Mouse (Mus musculus): ENCODE data around the gene 1700001K19Rik. TPM values are rescaled to one million over a fixed set of nuclear protein-coding genes. Genes with fewer than 3 reads are reported as not detected.
A peak's percentile ranks its signal among the peaks of the same experiment; 100 is the strongest.

1700001K19Rik gene
- not detected in 2 replicates for polyA plus RNA-seq (2015; fragmentation: Nextera tagmentation; extraction: Ambion mirVana)

DNA sequence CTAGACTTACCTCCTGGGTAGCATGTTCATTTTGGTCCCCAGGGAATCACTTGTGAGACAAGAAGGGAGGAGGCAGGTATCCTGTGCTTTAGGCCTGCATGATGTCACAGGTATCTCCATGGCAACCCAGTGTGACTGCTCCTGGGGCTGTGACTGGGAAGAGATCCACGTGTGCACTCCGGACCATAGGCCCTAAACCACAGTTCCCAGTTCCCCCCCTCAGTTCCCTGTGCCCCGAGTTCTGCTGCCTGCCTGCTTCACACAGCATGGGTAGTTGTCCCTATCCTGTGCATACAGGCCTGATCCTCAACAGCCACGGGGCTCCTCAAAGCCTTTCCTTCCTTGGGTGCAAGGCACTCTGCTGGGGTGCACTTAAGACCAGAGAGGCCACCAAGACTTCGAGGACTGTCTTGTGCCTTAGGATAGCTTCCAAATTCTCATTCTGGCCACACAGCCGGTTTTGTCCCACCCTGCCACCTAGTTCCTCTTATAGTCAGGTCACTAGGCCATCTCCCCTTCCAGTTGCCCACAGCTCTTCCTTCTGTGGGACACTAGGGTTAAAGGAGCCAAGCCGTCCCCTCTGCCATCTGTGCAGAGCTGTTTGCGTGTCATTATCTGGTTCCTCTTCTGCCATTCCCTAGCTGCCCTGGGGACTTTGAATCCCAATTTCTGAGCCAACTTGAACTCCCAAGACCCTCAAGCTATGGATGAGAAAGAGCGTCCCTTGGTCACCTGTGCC lies at the start of gene 1700001K19Rik:
1700001K19Rik (minus strand) TSS at position 59 of the 739 bp plus-strand sequence.
- Histone ChIP-seq H3K36me3 (ENCODE audit: control insufficient read depth, insufficient read depth) (no peaks in the 10 kb centered on the region; the same call in 1 of the 2 replicates), H3K27ac (ENCODE audit: low read length) (no peak within 1 kb of the TSS), H3K4me2 (ENCODE audit: low read depth, low read length) (no peak within 1 kb of the TSS), H3K4me3 (ENCODE audit: low read depth, low read length) (no peak within 1 kb of the TSS), H3K9ac (ENCODE audit: low read depth, low read length) (no peak within 1 kb of the TSS), H3K27me3 (ENCODE audit: control insufficient read depth, insufficient read depth, low read depth, low read length) (no peaks in the 10 kb centered on the region), H3K4me1 (ENCODE audit: control insufficient read depth, low read depth, low read length) (no peaks in the 10 kb centered on the region), H3K9me3 (replicated peaks; ENCODE audit: control insufficient read depth, low read length) (no peaks in the 10 kb centered on the region)
- 44% methylated on average over 9 of the region's 9 CpGs for WGBS (ENCODE audit: insufficient replicate concordance)
- no peak for ATAC-seq (ENCODE audit: low read depth)

DNA sequence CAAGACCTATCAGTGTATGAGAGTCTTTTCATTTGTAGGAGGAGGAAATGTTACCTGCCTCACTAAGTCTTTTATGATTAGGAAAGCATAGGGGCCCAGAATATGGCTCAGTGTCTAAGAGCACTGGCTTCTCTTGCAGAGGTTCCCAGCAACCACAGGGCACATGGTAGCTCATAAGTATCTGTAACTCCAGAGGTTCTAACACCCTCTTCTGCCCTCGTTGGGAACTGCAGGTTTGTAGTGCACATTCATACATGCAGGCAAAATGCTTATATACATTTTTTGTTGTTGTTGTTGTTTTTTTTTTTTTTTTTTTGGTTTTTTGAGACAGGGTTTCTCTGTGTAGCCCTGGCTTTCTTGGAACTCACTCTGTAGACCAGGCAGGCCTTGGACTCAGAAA lies 44.0 kb upstream of the 1700001K19Rik start:
- 32% methylated on average over 1 of the region's 1 CpGs for WGBS (ENCODE audit: insufficient replicate concordance)
- Histone ChIP-seq H3K4me2 (ENCODE audit: low read depth, low read length) (no peak overlapping the region), H3K27ac (ENCODE audit: low read length) (no peak overlapping the region), H3K4me3 (ENCODE audit: low read depth, low read length) (no peak overlapping the region), H3K27me3 (ENCODE audit: control insufficient read depth, insufficient read depth, low read depth, low read length) (no peaks in the 10 kb centered on the region), H3K9me3 (replicated peaks; ENCODE audit: control insufficient read depth, low read length) (no peaks in the 10 kb centered on the region), H3K9ac (ENCODE audit: low read depth, low read length) (no peak overlapping the region), H3K36me3 (ENCODE audit: control insufficient read depth, insufficient read depth) (no peaks in the 10 kb centered on the region), H3K4me1 (ENCODE audit: control insufficient read depth, low read depth, low read length) (no peaks in the 10 kb centered on the region; the same call in 1 of the 2 replicates)
- ATAC-seq (ENCODE audit: low read depth), result no peak

DNA sequence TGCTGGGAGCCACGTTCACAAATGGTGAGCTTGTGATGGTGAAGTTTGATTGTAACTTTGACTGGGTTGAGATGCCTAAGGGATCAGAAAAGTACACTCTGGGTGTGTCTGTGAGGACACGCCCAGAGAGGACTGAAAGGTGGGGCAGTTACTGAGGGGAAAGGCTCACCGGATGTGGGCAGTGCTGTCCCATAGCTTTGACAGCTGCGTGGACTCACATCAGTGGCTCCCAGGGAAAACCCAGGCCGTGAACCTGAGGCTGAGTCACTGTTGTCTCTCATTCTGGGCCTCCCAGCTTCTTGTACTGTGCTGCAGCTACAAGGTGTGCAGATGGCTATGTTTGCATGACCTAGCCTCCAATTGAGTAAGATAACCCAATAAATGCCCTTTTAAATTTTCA lies 43.1 kb upstream of the 1700001K19Rik start:
- no peak overlapping the region for H3K4me3 ChIP-seq (ENCODE audit: low read depth, low read length)
- no peak overlapping the region for H3K4me2 ChIP-seq (ENCODE audit: low read depth, low read length)
- no peak for ATAC-seq (ENCODE audit: low read depth)
- no peaks in the 10 kb centered on the region for H3K36me3 ChIP-seq (ENCODE audit: control insufficient read depth, insufficient read depth)
- WGBS (ENCODE audit: insufficient replicate concordance), result 37% methylated on average over 5 of the region's 5 CpGs
- H3K27me3 ChIP-seq (ENCODE audit: control insufficient read depth, insufficient read depth, low read depth, low read length), result no peaks in the 10 kb centered on the region
- H3K9ac ChIP-seq (ENCODE audit: low read depth, low read length), result no peak overlapping the region
- H3K27ac ChIP-seq (ENCODE audit: low read length), result no peak overlapping the region
- H3K9me3 ChIP-seq (replicated peaks; ENCODE audit: control insufficient read depth, low read length), result no peaks in the 10 kb centered on the region
- H3K4me1 ChIP-seq (ENCODE audit: control insufficient read depth, low read depth, low read length), result no peaks in the 10 kb centered on the region; the same call in 1 of the 2 replicates

DNA sequence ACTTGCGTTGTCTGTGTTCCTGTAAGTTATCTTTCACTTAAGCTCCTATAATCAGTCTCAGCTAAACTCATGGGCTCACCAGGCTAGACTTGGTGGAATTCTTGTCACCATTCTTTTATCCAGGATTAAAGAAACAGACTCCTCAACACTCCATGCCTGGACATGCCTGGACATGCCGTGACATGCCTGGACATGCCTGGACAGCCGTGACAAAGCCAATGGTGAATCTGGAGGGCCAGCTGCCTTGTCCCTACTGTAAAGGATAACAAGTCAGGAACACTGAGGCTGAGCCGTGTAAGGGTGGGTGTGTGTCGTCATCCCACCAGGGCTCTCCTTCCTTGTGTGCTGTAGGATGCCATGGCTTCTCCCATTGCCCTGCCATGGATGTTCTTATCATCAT lies 42.6 kb upstream of the 1700001K19Rik start:
- Histone ChIP-seq H3K4me1 (ENCODE audit: control insufficient read depth, low read depth, low read length) (no peaks in the 10 kb centered on the region; the same call in 1 of the 2 replicates), H3K4me2 (ENCODE audit: low read depth, low read length) (no peak overlapping the region), H3K9me3 (replicated peaks; ENCODE audit: control insufficient read depth, low read length) (no peaks in the 10 kb centered on the region), H3K4me3 (ENCODE audit: low read depth, low read length) (no peak overlapping the region), H3K9ac (ENCODE audit: low read depth, low read length) (no peak overlapping the region), H3K36me3 (ENCODE audit: control insufficient read depth, insufficient read depth) (no peaks in the 10 kb centered on the region), H3K27ac (ENCODE audit: low read length) (no peak overlapping the region), H3K27me3 (ENCODE audit: control insufficient read depth, insufficient read depth, low read depth, low read length) (no peaks in the 10 kb centered on the region; the same call in 1 of the 2 replicates)
- 76% methylated on average over 5 of the region's 5 CpGs for WGBS (ENCODE audit: insufficient replicate concordance)
- ATAC-seq (ENCODE audit: low read depth), result no peak

DNA sequence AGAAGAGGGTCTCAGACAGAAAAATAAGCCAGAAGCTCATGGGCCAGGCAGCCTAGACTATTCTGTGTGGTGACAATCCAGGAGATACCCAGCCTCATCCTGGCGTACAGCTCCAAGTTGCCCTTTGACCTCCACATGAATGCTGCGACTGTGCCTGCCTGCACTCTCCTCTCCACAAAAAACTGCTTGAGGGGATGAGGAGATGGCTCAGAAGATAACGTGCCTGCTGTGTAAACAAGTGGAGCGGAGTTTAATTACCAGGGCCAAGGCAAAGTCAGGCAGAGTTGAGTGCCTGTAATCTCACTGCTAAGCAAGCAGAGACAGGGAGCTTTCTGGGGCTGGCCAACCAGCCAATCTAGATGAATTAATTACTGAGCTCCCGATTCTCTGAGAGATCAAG lies 33.6 kb upstream of the 1700001K19Rik start:
- WGBS (ENCODE audit: insufficient replicate concordance), result 30% methylated on average over 5 of the region's 5 CpGs
- Histone ChIP-seq H3K36me3 (ENCODE audit: control insufficient read depth, insufficient read depth) (no peaks in the 10 kb centered on the region), H3K27me3 (ENCODE audit: control insufficient read depth, insufficient read depth, low read depth, low read length) (peaks cover 10% of the 10 kb centered on the region), H3K9ac (ENCODE audit: low read depth, low read length) (no peak overlapping the region), H3K27ac (ENCODE audit: low read length) (no peak overlapping the region), H3K4me1 (ENCODE audit: control insufficient read depth, low read depth, low read length) (no peaks in the 10 kb centered on the region), H3K4me3 (ENCODE audit: low read depth, low read length) (no peak overlapping the region), H3K4me2 (ENCODE audit: low read depth, low read length) (no peak overlapping the region), H3K9me3 (replicated peaks; ENCODE audit: control insufficient read depth, low read length) (peaks cover 5% of the 10 kb centered on the region; the same call in 1 of the 2 replicates)
- no peak for ATAC-seq (ENCODE audit: low read depth)

DNA sequence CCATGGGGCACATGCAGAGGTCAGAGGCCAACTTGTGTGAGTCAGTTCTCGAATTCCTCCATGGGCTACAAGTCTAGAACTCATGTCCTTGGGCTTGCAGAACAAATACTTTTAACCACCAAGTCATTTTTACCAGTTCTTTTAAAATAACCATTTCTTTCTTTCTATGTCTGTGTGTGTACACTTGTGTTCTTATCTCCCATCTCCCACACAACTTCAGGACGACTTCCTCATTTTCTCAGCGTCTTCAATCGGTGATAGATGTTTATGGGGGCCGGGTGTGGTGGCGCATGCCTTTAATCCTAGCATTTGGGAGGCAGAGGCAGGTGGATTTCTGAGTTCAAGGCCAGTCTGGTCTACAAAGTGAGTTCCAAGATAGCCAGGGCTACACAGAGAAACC lies 31.8 kb upstream of the 1700001K19Rik start:
- no peaks in the 10 kb centered on the region for H3K36me3 ChIP-seq (ENCODE audit: control insufficient read depth, insufficient read depth)
- H3K4me1 ChIP-seq (ENCODE audit: control insufficient read depth, low read depth, low read length), result no peaks in the 10 kb centered on the region
- peaks cover 9% of the 10 kb centered on the region for H3K27me3 ChIP-seq (ENCODE audit: control insufficient read depth, insufficient read depth, low read depth, low read length)
- H3K4me2 ChIP-seq (ENCODE audit: low read depth, low read length), result no peak overlapping the region
- peaks cover 5% of the 10 kb centered on the region; the same call in 1 of the 2 replicates for H3K9me3 ChIP-seq (replicated peaks; ENCODE audit: control insufficient read depth, low read length)
- H3K9ac ChIP-seq (ENCODE audit: low read depth, low read length), result no peak overlapping the region
- no peak for ATAC-seq (ENCODE audit: low read depth)
- H3K27ac ChIP-seq (ENCODE audit: low read length), result no peak overlapping the region
- WGBS (ENCODE audit: insufficient replicate concordance), result 33% methylated on average over 6 of the region's 6 CpGs
- no peak overlapping the region for H3K4me3 ChIP-seq (ENCODE audit: low read depth, low read length)

DNA sequence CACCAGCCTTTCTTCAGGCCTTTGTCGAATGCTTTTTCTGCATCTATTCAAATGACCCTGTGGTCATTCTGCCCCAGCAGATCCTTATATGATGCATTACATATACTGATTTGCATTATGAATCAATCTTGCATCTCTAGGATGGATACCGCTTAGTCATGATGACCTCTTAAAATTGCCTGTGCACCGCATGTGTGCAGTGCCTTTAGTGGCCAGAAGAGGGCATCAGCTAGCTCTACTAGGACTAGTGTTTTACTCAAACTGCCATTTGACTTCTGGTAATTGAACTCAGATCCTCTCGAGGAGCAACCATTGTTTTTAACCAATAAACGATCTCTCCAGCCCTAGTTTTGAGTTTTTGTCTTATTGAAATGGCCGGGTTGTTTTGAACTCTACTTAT lies 31.4 kb upstream of the 1700001K19Rik start:
- Histone ChIP-seq H3K4me2 (ENCODE audit: low read depth, low read length) (no peak overlapping the region), H3K4me1 (ENCODE audit: control insufficient read depth, low read depth, low read length) (no peaks in the 10 kb centered on the region), H3K27me3 (ENCODE audit: control insufficient read depth, insufficient read depth, low read depth, low read length) (peaks cover 6% of the 10 kb centered on the region), H3K36me3 (ENCODE audit: control insufficient read depth, insufficient read depth) (no peaks in the 10 kb centered on the region), H3K9me3 (replicated peaks; ENCODE audit: control insufficient read depth, low read length) (peaks cover 5% of the 10 kb centered on the region; the same call in 1 of the 2 replicates), H3K27ac (ENCODE audit: low read length) (no peak overlapping the region), H3K9ac (ENCODE audit: low read depth, low read length) (no peak overlapping the region), H3K4me3 (ENCODE audit: low read depth, low read length) (no peak overlapping the region)
- WGBS (ENCODE audit: insufficient replicate concordance), result 86% methylated on average over 6 of the region's 6 CpGs
- ATAC-seq (ENCODE audit: low read depth), result no peak

DNA sequence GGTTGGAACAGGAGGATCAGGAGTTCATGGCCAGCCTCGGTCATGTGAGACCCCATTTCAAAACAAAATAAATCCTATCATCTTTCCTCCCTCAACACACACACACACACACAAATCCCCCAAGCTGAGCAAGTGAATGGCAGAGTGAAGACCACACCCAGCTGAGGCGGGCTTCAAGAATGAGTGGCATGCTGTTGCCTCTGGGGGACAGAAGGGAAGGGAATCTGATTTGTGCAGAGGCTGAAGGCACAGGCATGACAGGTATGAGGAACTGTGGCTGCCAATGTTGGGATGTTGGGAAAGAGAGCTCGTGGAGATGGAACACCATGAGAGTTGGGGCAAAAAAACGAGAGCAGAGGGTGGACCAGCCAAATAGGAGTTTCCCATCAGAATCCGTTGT lies 28.9 kb upstream of the 1700001K19Rik start:
- Histone ChIP-seq H3K4me3 (ENCODE audit: low read depth, low read length) (no peak overlapping the region), H3K9ac (ENCODE audit: low read depth, low read length) (no peak overlapping the region), H3K27me3 (ENCODE audit: control insufficient read depth, insufficient read depth, low read depth, low read length) (no peaks in the 10 kb centered on the region), H3K36me3 (ENCODE audit: control insufficient read depth, insufficient read depth) (no peaks in the 10 kb centered on the region), H3K9me3 (replicated peaks; ENCODE audit: control insufficient read depth, low read length) (peaks cover 5% of the 10 kb centered on the region; the same call in 1 of the 2 replicates), H3K27ac (ENCODE audit: low read length) (no peak overlapping the region), H3K4me2 (ENCODE audit: low read depth, low read length) (no peak overlapping the region), H3K4me1 (ENCODE audit: control insufficient read depth, low read depth, low read length) (peaks cover 4% of the 10 kb centered on the region; the same call in 1 of the 2 replicates)
- ATAC-seq (ENCODE audit: low read depth), result no peak
- 50% methylated on average over 5 of the region's 5 CpGs for WGBS (ENCODE audit: insufficient replicate concordance)

DNA sequence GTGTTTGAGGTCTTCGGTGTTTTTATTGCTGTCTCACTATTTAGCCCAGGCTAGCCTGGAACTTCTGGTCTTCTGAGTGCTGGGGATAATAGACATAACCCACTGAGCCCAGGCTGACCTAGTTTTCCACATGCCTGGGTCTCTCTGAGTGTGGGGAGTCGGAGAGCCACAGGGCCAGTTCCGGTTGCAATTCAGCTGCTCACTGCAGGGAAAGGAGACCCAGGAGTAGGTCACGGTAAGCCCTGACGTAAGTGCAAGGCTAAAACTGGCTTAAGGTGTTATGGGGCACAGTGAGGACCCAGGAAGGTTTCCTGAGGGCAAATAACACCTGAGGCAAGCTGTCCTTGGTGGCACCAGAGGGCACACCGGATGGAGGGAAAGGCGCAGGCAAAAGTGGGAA lies 25.0 kb upstream of the 1700001K19Rik start:
- WGBS (ENCODE audit: insufficient replicate concordance), result 91% methylated on average over 7 of the region's 7 CpGs
- H3K4me2 ChIP-seq (ENCODE audit: low read depth, low read length), result 0 out of 2 replicates have a peak overlapping the region, but pooled peaks have one; percentile 63
- no peak overlapping the region for H3K27ac ChIP-seq (ENCODE audit: low read length)
- no peaks in the 10 kb centered on the region for H3K36me3 ChIP-seq (ENCODE audit: control insufficient read depth, insufficient read depth)
- peaks cover 5% of the 10 kb centered on the region; the same call in 1 of the 2 replicates for H3K4me1 ChIP-seq (ENCODE audit: control insufficient read depth, low read depth, low read length)
- no peaks in the 10 kb centered on the region for H3K27me3 ChIP-seq (ENCODE audit: control insufficient read depth, insufficient read depth, low read depth, low read length)
- H3K4me3 ChIP-seq (ENCODE audit: low read depth, low read length), result no peak overlapping the region
- no peak for ATAC-seq (ENCODE audit: low read depth)
- no peaks in the 10 kb centered on the region for H3K9me3 ChIP-seq (replicated peaks; ENCODE audit: control insufficient read depth, low read length)
- H3K9ac ChIP-seq (ENCODE audit: low read depth, low read length), result no peak overlapping the region

Data from liver, embryonic 16.5 days (tissue).